Mouse (Mus musculus) ES-Bruce4 (cell line): ENCODE measurements at regions not wholly inside any gene's neighbourhood (a gene's known extent, or its start where the extent isn't known, plus 50 kb on each side); places are given as distances from the start of the nearest gene placed in this dataset.

ENCODE experiments used
- CTCF ChIP-seq: IDR thresholded peaks from one replicate; pipeline ENCODE4 v1.8.1; 2011; ENCODE audit warnings: low read depth, low read length
- EP300 ChIP-seq: IDR thresholded peaks from 2 replicates; pipeline ENCODE4 v1.6.1; 2011; ENCODE audit warnings: low read depth, low read length; ENCODE audit not compliant: insufficient read depth
- POLR2A ChIP-seq: IDR thresholded peaks from one replicate; pipeline ENCODE4 v1.8.1; 2011; ENCODE audit warnings: low read length; ENCODE audit not compliant: insufficient read depth

DNA sequence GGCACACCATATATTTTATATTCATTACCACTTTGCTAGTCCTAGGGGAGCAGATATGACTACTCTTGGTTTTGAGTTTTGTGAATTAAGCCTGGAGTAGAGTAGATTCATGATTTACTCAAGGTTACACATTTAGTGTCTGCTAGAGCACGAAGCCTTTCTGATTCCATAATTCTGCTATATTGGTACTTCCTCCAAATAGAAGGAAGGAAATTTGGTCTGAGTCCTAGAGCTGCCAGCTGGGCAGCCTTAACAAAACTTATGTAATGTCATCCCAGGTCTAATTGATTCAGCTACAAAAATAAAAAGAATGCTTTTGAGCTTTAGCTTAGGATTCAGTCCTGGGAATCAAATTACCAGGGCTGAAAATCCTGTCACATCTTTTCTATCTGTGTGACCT is 205.2 kb downstream of the Lrrn1 start:
- TF ChIP-seq CTCF (no peak), EP300 (no peak), POLR2A (no peak)
